Mouse (Mus musculus): ENCODE data around the gene Rnf186.
"Not testable (repeated sequence)": the region's sequence is repeated elsewhere in the genome, so short reads cannot be mapped to it uniquely, and the experiment has no call there.

Gene Rnf186

DNA sequence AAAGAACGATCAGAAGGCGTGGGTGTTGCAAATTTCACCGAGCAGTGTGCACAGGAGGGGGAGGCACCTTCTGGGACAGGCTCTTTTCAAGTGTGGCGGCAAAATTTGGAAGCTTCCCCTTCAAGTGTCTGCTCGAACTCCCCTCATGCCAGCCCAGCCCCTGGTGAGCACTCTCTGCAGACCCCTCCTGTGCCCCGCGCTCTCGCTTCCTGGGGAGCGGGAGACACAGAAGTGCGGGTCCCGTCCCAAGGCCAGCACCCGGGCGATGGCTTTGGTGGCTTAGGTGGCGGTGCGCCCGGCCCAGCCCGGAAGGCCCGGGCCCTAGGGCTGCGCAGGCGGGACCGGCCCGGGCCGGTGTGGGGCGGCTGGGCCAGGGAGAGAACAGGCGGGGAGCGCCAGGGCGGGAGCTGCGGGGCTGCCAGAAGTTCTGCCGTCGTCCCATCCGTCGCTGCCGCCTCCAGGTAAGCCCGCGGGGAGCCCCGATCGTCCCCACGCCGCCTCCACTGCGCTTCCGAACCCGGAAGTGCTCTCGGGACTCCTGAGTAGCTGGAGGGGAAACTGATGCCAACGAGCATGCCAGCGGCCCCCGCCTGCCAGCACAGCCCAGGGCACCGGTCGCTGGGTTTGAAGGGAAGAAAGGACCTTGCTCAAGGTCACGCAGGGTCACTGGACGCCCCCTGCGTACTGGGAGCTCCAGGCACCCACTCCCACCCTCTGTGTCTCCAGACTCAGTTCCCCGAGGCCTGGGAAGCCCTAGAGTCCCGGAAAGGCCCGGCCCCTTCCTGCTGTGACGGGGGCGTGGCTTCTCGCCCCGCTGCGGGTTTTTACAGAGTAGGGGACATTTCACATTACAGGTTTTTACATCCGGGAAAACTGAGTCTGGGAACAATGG, 6.2 kb downstream of the Rnf186 start, which contains the start of gene Tmco4:
Gene Tmco4, plus strand, starts transcription at position 62 of the 892 bp plus-strand sequence.
- DNase-seq = peak; percentile 5

DNA sequence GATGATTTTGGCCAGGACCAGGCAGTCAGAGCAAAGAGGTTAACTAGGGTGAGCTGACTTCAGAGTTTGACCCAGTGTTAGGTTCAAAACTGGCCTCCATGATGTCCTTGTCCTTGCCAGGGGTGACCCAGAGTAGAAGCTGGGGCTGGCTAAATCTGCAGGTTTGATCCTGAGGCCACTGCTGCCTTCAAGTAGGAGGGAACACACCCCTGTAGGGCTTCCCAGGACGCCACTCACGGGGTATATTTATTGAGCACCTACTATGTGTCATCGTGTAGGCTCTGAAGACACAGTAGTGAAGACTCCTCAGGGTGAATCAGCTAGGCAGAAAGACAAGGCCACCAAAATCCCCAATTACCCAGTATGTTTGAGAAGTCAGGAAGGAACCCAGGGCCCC, 6.8 kb downstream of the Rnf186 start:
- no peak for DNase-seq

DNA sequence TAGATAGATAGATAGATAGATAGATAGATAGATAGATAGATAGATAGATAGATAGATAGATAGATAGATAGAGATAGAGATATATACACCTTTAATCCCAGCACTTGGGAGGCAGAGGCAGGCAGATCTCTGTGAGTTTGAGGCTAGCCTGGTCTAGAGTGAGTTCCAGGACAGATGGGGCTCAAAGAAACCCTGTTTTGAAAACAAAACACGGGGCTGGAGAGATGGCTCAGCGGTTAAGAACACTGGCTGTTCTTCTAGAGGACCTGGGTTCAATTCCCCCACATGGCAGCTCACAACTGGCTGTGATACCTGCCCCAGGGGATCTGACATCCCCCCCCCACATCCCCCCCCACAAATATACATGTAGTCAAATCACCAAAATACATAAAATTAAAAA, 7.6 kb downstream of the Rnf186 start:
- DNase-seq = not testable (repeated sequence)

DNA sequence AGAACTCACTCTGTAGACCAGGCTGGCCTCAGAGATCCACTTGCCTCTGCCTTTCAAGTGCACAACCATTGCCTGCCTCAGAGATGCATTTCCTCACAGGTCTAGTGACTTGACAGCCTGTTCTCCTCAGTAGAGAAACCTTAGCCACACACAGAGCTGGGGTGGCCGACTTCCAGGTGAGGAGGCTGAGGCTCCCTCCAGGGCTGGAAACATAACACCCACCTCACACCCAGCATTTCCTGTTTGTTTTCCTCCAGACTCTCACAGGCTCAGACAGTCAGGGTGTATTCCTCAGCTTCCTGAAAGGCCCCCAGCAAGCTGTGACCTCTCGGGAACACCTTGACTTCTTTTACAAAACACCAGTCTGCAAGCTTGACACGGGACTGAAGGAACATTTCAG, 8.3 kb downstream of the Rnf186 start:
- no peak for DNase-seq

DNA sequence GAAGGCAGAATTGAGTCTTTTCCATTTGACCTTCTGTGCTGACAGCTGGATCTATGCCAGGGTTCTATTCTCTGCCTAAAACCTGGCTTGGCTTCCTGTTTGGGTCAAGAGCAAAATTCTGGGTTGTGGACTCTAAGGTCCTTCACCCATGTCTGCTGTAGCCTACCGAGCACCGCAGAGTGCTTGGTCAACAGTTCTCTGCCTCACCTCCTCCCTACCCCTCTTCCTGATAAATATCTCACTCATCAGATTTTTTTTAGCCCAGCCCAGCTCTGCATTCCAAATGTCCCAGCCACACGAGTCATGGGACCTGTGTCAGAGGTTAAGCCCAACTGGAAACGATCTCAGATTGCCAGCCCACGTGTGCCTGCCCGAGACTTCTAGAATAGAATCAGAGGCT, 9.1 kb downstream of the Rnf186 start:
- no peak for DNase-seq

DNA sequence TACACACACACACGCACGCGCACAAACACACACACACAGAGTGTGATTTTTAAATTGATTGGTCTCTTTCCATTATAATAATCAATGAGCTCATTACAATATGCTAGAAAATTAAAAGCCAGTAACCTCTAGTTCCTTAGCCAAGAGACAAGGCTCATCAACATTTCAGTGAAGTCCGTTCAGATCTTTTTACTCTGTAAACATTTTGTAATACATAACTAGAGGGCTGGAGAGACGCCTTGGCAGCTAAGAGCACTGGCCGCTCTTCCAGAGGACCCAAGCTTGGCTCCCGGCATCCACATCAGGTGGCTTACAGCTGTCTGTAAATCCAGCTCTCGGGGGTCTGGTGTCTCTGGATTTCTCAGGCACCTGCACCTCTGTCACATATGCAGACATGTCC, 13.1 kb downstream of the Rnf186 start:
- DNase-seq = no peak

DNA sequence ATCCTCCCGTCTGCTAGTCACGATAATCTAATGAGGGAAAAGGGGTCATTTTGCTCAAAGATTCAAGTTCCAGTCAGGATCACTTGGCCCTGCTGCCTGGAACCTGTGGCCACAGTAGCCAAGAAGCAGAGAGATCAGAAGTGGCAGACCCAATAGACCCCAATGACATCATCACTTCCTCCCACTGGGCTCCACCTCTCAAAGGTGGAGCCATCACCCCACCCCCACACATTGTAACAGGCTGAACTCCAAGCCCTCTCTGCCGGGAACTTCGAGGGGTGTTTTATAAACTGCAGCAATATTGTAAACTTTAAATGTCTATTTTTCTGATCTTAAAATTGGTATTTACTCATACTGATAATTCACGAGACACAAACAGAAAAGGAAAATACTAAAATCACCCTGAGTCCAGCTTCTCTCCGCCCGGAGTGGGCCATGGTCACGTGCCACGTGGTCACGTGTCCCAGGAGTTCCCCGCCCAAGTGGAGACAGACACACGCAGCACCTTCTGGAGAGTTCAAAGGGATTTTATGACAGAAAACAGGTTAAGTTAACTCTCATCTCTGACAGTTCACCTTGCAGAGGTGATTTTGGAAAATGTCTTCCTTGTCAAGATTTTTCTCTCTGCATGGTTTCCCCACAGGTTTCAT, 14.0 kb downstream of the Rnf186 start:
- DNase-seq = no peak

DNA sequence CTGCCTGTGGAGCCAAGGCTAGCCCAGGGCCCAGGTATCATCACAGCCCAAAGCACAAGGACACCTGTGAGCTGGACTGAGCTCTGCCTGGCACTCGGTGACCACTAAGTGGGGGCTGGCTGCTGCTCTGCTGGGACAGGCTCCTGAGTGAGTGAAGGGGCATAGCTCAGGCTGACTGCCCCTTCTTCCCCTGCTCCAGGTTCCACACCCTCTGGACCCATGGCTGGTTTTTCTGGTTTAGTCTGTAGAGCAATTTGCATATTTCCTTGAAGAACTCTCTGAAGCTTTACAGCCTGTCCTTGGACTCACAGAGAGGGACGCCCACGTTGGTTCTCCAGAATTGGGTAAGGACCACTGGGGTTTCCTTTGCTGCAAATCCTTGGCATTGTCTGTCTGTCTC, 16.5 kb downstream of the Rnf186 start:
- no peak for DNase-seq

DNA sequence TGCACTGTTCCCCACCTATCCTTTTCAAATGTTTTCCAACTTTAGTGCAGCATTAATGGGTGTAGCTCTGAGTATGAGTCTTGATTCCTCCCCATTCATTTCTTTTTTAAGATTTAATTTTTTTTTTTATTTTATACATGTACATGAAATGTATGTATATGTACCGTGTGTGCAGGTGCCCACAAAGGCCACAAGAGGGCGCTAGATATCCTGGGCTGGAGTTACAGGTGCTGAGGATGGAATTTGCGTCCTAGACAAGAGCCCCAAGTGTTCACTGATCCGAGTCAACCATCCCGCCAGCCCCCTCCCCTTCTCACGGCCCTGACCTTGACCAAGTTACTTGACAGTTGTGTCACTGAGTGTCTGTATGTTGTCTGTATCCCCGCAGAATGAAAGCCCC, 17.8 kb downstream of the Rnf186 start:
- no peak for DNase-seq

DNA sequence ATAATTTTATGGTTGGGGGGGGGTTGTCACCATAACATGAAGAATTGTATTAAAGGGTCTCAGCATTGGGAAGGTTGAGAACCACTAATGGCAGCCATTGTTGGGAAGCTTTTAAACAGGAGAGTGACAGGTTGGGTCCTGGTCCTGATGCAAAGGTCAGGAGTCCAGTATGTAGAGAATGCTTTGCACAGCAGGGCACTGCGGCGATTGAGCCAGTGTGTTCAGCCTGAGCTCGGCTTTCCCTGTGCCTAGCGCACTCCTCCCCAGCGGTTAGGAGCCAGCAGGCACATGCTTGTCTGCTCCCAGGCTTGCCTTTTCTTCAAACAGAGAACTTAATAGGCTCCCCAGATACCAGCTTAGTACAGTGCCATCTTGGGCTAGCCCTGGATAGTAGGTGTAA, 19.4 kb downstream of the Rnf186 start:
- DNase-seq = no peak

DNA sequence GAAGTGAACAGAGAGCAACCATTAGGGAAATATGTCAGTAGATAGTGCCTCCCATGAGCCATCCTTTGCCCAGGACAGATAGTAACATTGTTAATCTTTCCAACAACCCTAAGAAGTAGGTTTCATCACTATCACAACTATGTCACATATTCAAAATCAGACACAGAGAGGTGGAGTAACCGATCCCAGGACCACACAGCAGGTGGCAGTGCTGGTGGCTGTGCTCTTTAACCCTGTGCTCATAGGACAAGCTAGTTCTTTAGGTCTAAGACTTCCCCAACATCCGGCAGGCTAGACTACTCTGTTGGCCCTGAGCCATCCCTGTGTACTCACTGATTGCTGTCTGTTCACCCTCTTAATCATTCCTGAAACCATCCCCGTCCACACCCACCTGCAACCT, 27.5 kb downstream of the Rnf186 start:
- DNase-seq = no peak

DNA sequence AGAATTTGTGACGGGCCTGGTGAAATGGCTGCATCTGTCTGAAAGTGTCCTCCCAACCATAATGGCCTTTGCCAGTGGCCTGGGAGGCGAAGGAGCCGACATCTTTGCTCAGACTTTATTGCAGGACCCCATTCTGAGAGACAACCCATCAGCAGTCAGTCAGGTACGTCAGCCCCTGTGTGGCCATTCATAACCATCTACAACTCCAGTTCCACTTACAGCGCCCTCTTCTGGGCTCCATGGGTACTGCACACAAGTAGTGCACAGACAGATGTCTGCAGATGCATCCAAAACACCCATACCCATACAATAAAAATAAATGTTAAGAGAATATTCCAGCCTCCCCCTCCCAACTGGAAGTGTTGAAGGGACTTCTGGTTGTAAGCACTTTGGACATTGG, 29.5 kb downstream of the Rnf186 start:
- DNase-seq = no peak

DNA sequence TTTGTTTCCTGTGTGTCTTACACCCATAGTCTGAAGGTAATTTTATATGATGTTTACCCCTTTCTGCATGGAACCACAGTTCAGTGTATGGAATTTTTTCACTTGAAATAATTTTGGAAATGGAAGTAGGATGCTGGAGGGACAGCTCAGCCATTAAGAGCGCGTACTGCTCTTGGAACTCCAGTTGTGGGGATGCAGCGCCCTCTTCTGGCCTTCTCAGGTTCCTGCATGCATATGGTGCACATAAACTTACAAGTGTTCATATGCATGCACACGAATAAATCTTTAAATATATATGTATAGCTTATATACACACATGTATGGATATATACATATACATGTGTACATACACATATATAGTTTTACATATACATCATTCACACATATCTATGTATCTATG, 30.2 kb downstream of the Rnf186 start:
- DNase-seq = no peak

DNA sequence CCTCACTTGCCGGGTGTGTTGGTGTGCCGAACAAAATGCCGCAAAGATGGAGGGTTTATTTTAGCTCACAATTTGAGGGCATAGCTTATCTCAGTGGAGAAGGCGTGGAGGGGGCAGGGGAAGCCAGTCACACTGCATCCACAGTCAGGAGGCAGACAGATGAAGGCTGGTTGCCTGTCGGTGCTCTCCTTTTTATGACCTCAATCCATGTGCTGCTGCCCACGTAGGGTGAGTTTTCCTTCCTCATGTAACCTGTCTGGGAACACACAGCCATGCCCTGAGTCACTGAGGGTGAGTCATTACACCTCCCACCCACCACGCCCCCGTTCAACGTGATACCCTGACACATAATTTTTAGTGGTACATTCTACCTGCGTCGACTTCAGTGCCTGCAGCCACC, 31.7 kb downstream of the Rnf186 start:
- no peak for DNase-seq

DNA sequence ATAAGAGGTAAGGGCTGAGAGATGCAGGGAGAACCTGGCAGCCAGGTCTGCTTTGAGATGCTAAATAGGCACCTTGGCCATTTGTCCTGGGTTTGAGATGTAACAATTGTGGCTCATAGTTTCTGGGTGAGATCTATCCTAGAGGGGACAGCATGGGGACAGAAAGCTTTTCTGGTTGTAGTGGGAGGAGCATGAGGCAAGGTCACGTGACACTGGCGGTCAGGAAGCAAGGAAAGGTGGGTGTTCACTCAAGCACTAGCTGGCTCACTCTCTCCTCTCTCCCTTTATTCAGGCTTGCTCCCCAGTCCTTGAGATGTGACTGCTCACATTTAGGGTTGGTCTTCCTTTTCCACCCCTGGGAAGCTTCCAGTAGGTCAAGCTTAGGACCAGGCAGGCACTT, 34.1 kb downstream of the Rnf186 start:
- no peak for DNase-seq

DNA sequence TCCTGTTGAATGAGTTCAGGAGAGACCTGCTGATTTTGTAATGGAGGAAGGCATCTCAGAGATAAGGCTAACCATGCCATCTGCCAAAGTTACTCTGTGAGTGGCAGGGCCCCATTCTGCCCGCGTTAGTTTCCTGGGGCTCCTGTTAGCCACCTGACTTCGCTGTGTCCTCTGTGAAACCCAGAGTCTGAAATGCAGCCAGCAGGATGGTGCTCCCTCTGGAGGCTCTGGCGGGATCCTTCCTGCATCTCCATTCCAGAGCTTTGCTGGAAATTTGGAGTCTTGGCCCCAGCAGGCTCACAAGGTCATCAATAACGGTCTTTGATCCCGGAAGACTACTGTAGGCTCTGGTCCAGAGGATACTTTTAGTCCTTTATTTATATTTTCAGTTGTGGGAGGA, 34.5 kb downstream of the Rnf186 start:
- no peak for DNase-seq

DNA sequence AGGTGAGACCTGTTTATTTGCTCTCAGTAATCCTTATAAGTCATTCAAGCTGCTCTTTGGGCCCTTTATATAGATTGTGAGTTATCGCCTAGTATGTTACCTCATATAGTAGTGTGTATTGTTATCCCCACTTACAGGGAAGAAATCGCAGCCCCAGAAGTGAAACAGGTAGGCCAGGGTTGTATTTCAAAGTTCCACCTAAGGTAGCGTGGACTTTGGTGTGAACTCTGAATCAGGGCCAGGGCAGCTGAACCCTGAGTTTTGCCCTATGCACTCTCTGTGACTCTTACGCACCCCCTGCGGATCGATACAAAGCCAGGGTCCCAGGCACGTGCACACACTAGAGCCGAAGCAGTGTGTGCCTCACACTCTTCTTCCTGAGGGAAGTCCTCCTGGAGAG, 37.2 kb downstream of the Rnf186 start:
- no peak for DNase-seq

DNA sequence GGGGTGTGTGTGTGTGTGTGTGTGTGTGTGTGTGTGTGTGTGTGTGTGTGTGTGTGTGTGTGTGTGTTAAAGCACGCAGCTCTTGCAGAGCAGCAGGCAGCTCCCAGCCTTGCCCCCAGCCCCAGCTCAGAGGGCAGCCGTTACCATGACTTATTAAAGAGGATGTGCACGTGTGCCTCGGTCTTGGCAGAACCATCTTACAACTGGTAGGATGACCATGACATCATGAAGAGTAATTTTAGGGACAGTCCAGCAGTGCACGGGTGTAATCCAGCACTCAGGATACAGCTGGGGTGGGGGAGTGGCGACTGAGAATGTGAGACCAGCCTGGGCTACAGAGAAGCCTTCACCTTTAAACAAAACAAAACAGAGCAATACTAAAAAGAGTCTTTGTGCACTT, 38.3 kb downstream of the Rnf186 start:
- DNase-seq = no peak

DNA sequence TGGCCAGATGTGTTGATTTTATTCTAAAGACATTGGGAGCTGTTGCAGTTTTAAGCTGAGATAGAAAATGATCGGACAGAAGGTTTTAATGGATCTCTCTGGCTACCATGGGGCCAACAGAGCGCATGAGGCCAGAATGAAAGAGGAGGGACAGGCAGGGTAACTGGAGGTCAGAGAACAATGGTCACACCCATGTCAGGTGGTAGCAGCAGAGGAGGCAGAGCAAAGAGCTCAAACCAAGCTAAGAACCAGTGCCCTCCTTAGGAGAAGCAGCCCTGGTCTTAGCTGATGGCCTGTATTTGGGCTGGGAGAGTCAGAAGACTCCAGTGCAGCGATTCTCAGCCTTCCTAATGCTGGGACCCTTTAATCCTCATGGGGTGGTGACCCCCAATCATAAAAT, 40.4 kb downstream of the Rnf186 start:
- DNase-seq = no peak

DNA sequence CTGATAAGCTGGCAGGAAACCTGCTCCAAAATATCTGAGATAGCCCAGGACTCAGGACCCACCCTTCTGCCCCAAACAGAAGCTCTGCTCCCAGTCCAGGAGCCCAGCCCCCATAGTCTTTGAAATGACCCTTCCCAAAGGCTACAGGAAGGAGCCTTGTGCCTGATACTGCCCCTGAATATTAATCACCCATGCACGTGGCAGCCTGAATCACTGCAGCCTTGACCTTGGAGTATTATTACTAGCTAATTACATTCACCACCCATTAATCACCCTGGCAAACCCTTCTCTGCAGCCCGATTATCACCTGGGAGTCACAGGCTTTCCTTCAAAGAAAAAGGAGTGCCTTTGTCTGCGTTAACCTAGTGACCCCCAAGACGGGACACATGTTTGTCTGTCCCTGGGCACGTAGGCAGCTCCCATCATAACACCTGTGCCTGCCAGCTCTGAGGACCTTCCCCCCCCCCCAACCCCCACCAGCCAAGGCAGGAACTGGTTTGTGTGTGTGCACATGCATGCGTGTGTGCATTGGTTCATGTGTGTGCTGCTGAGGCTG, 41.1 kb downstream of the Rnf186 start:
- no peak for DNase-seq

DNA sequence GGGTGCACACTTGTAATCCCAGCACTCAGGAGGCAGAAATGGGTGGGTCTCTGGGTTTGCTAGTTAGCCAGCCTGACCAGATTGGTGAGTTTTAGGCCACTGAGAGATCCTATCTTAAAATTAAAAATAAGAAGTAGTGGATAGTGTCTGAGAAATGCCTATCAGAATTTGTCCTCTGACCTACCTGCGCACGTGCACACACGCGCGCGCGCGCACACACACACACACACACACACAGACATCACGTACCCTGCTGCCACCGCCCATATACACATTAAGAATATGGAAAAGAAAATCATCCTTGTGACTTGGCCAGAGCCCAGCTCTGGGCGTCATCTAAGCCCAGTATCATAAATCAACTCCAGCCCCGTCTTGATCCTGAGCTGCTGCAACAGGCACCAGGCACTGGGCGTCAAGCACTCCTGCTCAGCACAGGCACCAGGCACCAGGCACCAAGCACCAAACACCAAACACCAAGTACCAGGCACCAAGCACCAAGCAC, 44.3 kb downstream of the Rnf186 start:
- no peak for DNase-seq

DNA sequence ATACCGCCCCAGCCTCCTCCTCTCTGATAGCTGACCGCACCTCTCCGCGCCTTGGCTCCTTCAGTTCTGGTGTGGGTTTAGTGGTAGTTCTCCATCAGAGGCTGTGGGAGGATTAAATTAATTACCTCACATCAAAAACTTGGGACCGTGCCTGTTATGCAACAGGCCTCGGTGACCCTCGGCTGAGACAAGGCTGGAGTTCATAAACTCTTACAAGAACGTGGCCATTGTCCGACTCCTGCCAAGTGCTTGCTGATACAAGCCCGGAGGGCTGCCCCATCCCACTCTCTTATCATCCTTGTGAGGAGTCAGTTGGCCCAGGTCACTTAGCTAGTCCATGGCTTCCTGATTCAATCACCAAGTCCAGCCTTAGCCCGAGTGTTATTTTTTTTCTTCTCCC, 46.4 kb downstream of the Rnf186 start:
- DNase-seq = no peak

DNA sequence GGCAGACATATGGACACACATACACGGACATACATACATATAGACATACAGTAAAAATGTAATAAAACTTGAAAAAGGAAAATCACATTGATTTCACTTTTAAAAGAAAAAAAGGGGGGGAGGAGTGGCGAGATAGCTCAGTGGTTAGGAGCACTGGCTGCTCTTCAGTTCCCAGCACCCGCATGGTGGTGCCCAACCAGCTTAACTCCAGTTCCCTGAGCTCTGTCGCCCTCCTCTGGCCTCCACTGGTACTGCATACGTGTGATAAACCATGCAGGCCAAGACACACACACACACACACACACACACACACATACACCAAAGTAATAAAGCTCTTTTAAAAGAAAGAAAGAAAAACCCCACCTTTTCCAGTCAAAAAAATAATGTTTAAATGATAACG, 47.9 kb downstream of the Rnf186 start:
- no peak for DNase-seq

Data from cerebellum, adult 9-10 months (tissue).